Mouse (Mus musculus) stomach, embryonic 16.5 days (tissue): ENCODE data around the gene Acer3. TPM values are rescaled to one million over a fixed set of nuclear protein-coding genes. Genes with fewer than 3 reads are reported as not detected.

ENCODE experiments used
- ATAC-seq: fragments of 200-750 bp; cut with Nextera tagmentation; 2 replicates; pipeline ENCODE4 v1.8.0; 2017; ENCODE audit warnings: moderate number of reproducible peaks, moderate TSS enrichment; ENCODE audit not compliant: insufficient read depth, low FRiP score
- H3K27ac ChIP-seq: fragments of 300-500 bp; sonication (generic); 2 replicates; pipeline ENCODE4 v1.5.1; 2014; ENCODE audit warnings: low read length
- H3K27me3 ChIP-seq: fragments of 300-500 bp; sonication (generic); 2 replicates; pipeline ENCODE4 v1.6.1; 2014; ENCODE audit warnings: low read length, control low read depth, mixed read lengths; ENCODE audit not compliant: control insufficient read depth, insufficient read depth
- H3K36me3 ChIP-seq: fragments of 300-500 bp; sonication (generic); 2 replicates; pipeline ENCODE4 v1.6.1; 2014; ENCODE audit warnings: low read length; ENCODE audit not compliant: control insufficient read depth, insufficient read depth
- H3K4me1 ChIP-seq: fragments of 300-500 bp; sonication (generic); 2 replicates; pipeline ENCODE4 v1.6.1; 2014; ENCODE audit warnings: low read length, control low read depth, mixed read lengths; ENCODE audit not compliant: control insufficient read depth, insufficient read depth
- H3K4me2 ChIP-seq: fragments of 300-500 bp; sonication (generic); 2 replicates; pipeline ENCODE4 v1.6.1; 2014; ENCODE audit warnings: low read depth, low read length, mixed read lengths
- H3K4me3 ChIP-seq: fragments of 300-500 bp; sonication (generic); replicated peaks from 2 replicates; pipeline ENCODE4 v1.5.1; 2014; ENCODE audit warnings: mild to moderate bottlenecking, low read length
- H3K9ac ChIP-seq: fragments of 300-500 bp; sonication (generic); 2 replicates; pipeline ENCODE4 v1.6.1; 2014; ENCODE audit warnings: low read length
- H3K9me3 ChIP-seq: fragments of 300-500 bp; sonication (generic); replicated peaks from 2 replicates; pipeline ENCODE4 v1.6.1; 2016; ENCODE audit warnings: low read length, control low read depth; ENCODE audit not compliant: control insufficient read depth
- WGBS: fragments of 180-500 bp; shearing (Covaris S2); extraction: QIAGEN DNeasy Blood & Tissue Kit; methylation state at CpG from one replicate; pipeline ENCODE4 v1.1.7; 2014; 5-methylcytosine and 5-hydroxymethylcytosine counted together
- polyA plus RNA-seq: library from polyadenylated mRNA; unstranded; fragments of >200 nt; fragmentation: Nextera tagmentation; extraction: Ambion mirVana; gene quantifications from 2 replicates; pipeline ENCODE4 v1.2.1, GENCODE M21; 2015

The Acer3 gene
- polyA plus RNA-seq, 1 experiment from 2014 or later = 28.8 TPM

DNA sequence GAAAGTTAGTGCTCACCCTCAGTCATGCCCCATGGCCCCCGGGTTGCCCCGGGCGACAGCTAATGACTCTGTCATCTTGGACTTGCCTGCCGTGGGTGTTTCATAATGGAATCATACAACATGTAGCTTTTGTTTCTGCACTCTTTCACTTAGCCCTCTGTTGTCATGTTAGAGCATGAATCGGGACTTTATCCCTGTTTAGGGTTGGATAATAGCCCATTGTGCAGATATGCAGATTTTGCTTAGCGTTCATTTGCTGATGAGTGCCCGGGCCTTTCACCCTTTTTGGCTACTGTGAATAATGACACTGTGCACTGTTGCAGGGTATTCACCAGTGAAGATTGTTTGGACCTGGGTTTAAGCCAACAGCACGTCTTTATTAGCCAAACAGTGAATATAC lies 134.4 kb downstream of the Acer3 start:
- no peaks in the 10 kb centered on the region for H3K4me1 ChIP-seq
- no peak overlapping the region for H3K4me2 ChIP-seq
- H3K27ac ChIP-seq = no peak overlapping the region
- H3K27me3 ChIP-seq = 0 out of 2 replicates have a peak, but pooled peaks cover under 1% of the 10 kb centered on the region
- no peaks in the 10 kb centered on the region for H3K9me3 ChIP-seq
- 69% methylated on average over 8 of the region's 8 CpGs for WGBS
- ATAC-seq = no peak
- H3K4me3 ChIP-seq = no peak overlapping the region
- no peaks in the 10 kb centered on the region for H3K36me3 ChIP-seq
- H3K9ac ChIP-seq = no peak overlapping the region

DNA sequence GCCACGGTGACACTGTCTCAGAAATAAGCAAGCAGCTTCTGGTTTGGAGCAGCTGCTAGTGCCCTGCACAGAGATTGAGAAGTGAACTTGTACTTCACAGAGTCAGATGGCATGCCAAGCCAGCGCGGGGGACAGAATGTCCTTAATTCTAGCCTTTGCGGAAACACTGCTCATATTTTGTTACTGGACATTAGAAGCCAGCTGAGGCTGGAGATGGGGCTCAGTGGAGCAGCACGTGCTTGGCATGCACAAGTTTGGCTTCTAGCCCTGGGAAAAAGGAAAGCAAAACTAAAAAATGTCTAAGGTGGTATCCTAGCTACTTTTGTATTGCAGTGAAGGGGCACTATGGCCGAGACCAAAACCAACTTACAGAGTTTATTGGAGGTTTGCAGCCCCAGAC lies 135.7 kb downstream of the Acer3 start:
- no peak overlapping the region for H3K27ac ChIP-seq

DNA sequence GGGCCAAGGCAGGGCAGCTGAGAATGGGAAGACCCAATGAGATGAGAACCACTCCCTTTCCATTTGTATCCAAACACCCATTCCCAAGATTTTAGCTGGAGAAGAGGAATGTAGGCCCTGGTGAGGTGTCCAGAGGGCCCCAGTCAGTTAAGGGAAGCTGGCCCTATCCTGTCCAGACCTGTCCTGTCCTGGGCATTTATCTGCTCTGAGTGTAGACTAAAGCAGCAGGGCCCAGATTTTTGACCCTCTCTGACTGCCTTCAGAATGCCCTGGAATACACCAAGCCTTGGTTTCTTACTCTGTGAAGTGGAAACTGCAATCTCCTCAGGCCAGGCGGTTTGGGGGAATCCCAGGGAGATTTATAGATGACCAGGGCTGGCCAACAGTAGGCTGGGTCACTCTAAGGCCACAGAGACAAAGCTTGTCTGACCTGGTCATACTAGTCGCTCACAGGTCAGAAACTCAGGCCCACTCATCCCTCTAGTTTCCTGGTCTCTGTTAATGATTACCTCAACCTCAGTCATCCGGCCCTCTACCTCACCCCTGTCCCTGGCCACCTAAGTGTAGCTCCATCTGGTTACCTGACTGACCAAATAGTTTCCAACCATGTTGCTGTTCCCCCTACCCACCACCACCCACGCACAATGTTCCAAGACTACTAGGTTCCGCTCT lies 142.3 kb downstream of the Acer3 start:
- Histone ChIP-seq H3K9me3 (no peaks in the 10 kb centered on the region), H3K4me2 (peak overlapping the region; percentile 87), H3K36me3 (no peaks in the 10 kb centered on the region), H3K27ac (peak overlapping the region; percentile 92), H3K9ac (peak overlapping the region; percentile 83), H3K4me3 (peak overlapping the region; percentile 76), H3K4me1 (peaks cover 17% of the 10 kb centered on the region), H3K27me3 (no peaks in the 10 kb centered on the region)
- WGBS = 68% methylated on average over 5 of the region's 5 CpGs
- ATAC-seq = peak; percentile 38; the same call in 1 of the 2 replicates

More for the DNA sequence above, 135.7 kb downstream of the Acer3 start:
- no peaks in the 10 kb centered on the region for H3K27me3 ChIP-seq
- ATAC-seq = no peak
- H3K4me2 ChIP-seq = no peak overlapping the region
- H3K36me3 ChIP-seq = no peaks in the 10 kb centered on the region
- no peak overlapping the region for H3K9ac ChIP-seq
- H3K9me3 ChIP-seq = no peaks in the 10 kb centered on the region
- no peaks in the 10 kb centered on the region for H3K4me1 ChIP-seq
- WGBS = 79% methylated on average over 6 of the region's 6 CpGs
- H3K4me3 ChIP-seq = no peak overlapping the region

DNA sequence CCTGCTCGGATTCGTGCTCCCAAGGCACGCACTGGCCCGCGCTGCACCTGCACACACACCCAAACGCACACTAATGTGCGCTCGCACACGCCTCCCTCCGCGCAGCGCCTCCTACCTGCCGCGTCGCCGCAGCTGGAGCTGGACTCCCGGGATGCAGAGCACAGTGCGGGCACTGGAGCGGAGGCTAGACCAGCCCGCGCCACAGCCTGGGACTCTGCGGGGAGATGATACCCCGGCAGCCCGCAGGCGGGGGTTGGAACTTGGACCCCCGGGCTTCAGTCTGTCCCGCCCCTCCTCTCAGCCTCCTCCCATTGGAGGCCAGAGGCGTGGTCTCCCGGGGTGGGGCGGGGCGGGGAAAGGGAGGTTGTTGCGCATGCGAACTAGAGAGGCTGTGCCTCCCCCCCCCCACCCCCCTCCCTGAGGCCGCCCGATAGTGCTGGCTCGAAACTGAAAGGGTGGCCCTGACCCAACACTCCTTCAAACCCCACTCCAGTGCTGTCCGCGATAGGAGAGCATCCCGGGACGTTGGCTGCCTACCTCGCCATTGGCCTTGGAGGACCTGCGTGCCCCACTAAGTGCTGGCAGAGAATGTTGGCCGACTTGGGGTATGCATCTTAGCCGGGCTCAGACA lies 143.0 kb downstream of the Acer3 start, which contains the start of gene Capn5:
Capn5 (minus strand) TSS at position 346 of the 631 bp plus-strand sequence.
- ATAC-seq = peak; percentile 86
- Histone ChIP-seq H3K4me2 (peak within 1 kb of the TSS; percentile 87), H3K27me3 (no peaks in the 10 kb centered on the region), H3K36me3 (no peaks in the 10 kb centered on the region), H3K9me3 (no peaks in the 10 kb centered on the region), H3K4me1 (peaks cover 17% of the 10 kb centered on the region), H3K4me3 (peak within 1 kb of the TSS; percentile 76), H3K9ac (peak within 1 kb of the TSS; percentile 83), H3K27ac (peak within 1 kb of the TSS; percentile 92)
- 2% methylated on average over 43 of the region's 44 CpGs for WGBS

DNA sequence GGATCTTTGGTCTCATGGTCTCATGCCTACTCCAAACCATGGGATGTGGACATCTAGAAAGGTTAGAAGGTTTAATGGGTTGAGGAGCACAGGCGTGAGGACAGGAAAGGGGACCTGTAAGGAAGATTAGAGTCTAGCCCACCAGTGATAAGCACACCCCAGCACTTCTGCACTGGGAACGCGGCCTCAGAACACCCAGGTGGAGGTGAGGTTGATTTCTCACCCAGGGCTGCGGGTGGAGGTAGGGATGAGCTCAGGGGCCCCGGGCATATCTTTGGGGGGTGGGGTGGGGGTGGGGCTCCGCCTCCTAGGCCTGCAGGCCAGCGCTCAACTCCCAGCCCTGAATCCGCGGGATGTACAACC lies 143.5 kb downstream of the Acer3 start:
- peak overlapping the region; percentile 76 for H3K4me3 ChIP-seq
- peaks cover 21% of the 10 kb centered on the region for H3K4me1 ChIP-seq
- H3K27ac ChIP-seq = peak overlapping the region; percentile 92
- H3K9me3 ChIP-seq = no peaks in the 10 kb centered on the region
- WGBS = 2% methylated on average over 9 of the region's 9 CpGs
- H3K27me3 ChIP-seq = no peaks in the 10 kb centered on the region
- H3K4me2 ChIP-seq = peak overlapping the region; percentile 87
- peak overlapping the region; percentile 83 for H3K9ac ChIP-seq
- no peaks in the 10 kb centered on the region for H3K36me3 ChIP-seq
- no peak for ATAC-seq

DNA sequence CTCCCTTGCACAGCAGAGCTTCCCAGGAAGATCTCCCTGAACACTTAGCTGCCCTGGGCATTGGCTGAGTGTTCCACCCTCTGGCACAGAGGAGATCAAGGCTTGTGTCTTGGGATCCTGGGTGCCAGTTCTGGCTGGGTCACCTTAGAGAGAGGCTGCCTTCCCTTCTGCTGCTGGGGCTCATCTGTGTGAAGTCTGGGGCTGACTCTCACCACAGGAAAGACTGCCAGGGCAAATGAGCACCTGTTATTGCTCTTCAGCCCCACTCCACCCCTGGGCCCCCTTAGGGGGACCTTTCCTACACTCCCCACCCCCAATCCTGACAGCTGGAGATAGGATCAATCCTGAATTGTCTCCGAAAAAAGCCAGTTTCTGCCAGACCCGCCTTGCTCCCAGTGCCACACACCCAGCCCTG lies 143.9 kb downstream of the Acer3 start:
- no peaks in the 10 kb centered on the region for H3K9me3 ChIP-seq
- ATAC-seq = no peak
- H3K27me3 ChIP-seq = no peaks in the 10 kb centered on the region
- H3K9ac ChIP-seq = peak overlapping the region; percentile 83
- H3K36me3 ChIP-seq = no peaks in the 10 kb centered on the region
- H3K4me2 ChIP-seq = peak overlapping the region; percentile 87
- 45% methylated on average over 2 of the region's 2 CpGs for WGBS
- peaks cover 22% of the 10 kb centered on the region for H3K4me1 ChIP-seq
- peak overlapping the region; percentile 76 for H3K4me3 ChIP-seq
- peak overlapping the region; percentile 92 for H3K27ac ChIP-seq

DNA sequence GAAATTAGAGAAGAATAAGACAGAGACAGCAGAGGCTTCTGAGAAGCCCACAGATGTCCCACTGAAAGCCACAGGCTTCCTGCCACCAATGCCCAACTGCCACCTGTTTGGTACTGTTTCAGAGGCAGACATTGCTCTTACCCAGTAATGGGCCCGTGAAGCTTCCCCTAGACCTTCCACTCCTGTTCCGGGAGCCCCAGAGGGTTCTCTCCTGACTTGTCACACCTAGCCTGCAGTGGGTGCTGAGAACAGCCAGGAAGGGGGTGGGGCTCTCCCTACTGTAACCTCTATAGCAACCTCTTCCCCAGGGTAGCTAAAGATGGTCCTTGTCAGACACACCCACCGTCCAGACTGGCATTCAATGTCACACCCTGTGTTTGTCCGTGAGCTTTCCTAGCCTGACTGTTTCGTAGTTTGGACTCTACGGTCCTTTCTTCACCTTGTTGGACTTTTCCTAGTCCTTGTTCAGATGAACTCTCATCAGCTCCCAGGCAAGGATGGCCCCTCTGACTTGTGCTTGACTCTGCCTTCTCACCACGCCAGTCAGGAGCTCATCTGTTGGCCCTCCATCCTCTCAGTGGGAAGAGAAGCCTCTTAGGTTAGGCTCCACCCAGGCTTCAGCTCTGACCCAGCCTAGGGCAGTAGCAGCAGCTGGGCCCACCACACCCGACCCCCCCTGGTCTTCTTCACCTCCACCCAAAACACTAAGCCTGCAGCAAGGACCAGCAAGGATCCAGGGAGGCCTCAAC lies 144.5 kb downstream of the Acer3 start:
- no peaks in the 10 kb centered on the region for H3K9me3 ChIP-seq
- H3K9ac ChIP-seq = peak overlapping the region; percentile 83
- no peaks in the 10 kb centered on the region for H3K27me3 ChIP-seq
- H3K36me3 ChIP-seq = no peaks in the 10 kb centered on the region
- peak overlapping the region; percentile 87 for H3K4me2 ChIP-seq
- peaks cover 27% of the 10 kb centered on the region for H3K4me1 ChIP-seq
- H3K27ac ChIP-seq = peak overlapping the region; percentile 92
- WGBS = 61% methylated on average over 8 of the region's 8 CpGs
- peak overlapping the region; percentile 76 for H3K4me3 ChIP-seq
- ATAC-seq = no peak

DNA sequence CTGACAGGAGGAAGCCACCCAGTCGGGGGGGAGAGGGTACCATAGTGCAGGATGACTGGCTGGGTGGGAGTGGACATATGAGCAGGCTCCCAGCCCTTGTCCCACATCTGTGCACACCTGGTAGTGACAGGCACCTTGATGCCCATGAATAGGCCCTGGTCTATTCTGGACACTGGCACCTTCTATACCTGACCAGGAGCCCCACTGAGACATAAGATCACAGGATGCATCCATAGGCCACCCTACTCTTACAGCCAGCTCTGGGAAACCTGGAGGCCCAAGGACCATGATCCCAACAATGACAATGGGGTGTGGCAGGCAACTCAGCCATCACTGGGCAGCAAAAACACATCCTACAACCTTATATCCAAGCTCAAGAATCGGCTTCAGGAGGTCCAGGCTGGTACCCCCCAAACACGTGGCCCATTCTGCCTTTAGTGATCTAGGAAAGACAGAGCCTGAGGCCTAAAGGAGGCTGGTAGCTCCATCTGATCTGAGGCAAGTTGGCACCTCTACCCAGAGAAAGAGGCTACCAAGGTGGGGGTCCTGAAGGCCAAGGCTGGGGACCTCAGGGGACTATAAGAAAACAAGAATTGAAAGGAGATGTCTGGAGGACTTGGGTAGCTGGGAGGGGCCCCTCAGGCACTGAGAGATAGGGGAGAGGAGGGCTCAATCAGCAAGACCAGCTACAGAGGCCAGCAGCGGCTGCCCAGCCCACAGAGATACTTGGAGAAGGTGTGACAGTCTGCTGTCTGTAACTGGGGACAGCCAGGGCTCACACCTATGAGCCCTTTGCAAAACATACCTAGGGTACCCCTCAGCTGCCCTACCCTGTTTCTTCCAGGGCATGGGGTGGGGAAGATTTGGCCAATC lies 145.9 kb downstream of the Acer3 start:
- H3K36me3 ChIP-seq = no peaks in the 10 kb centered on the region
- peaks cover 39% of the 10 kb centered on the region for H3K4me1 ChIP-seq
- 78% methylated on average over 4 of the region's 4 CpGs for WGBS
- H3K4me2 ChIP-seq = no peak overlapping the region
- H3K27ac ChIP-seq = no peak overlapping the region
- no peaks in the 10 kb centered on the region for H3K9me3 ChIP-seq
- no peak overlapping the region for H3K4me3 ChIP-seq
- ATAC-seq = no peak
- no peak overlapping the region for H3K9ac ChIP-seq
- H3K27me3 ChIP-seq = no peaks in the 10 kb centered on the region
